Mouse (Mus musculus): Measurements from ENCODE around the gene RPS10-NUDT3.

GRCm38 (mm10) chr17:27645807-27646206 is 10.8 kb upstream of the RPS10-NUDT3 start:
- no peak for TF ChIP-seq POLR2A (IDR thresholded peaks at IDR 0.05; ENCODE audit: borderline replicate concordance, extremely low read depth, insufficient read depth, insufficient read length, poor library complexity, severe bottlenecking)
- no peak for TF ChIP-seq CTCF (IDR thresholded peaks at IDR 0.05; ENCODE audit: borderline replicate concordance, extremely low read depth, insufficient read depth, insufficient read length)
